Mouse (Mus musculus) lung, embryonic 14.5 days (tissue): ENCODE data around the gene Gm10428. TPM values are rescaled to one million over a fixed set of nuclear protein-coding genes. Genes with fewer than 3 reads are reported as not detected.
A peak's percentile ranks its signal among the peaks of the same experiment; 100 is the strongest.

Experiments
- ATAC-seq: fragments of 200-750 bp; cut with Nextera tagmentation; 2 replicates; pipeline ENCODE4 v1.8.0; 2017; ENCODE audit warnings: mild to moderate bottlenecking, moderate TSS enrichment, moderate library complexity; ENCODE audit not compliant: insufficient read depth
- DNase-seq: peaks from one replicate; pipeline ENCODE4 v3.0.0-alpha.2; 2015
- H3K27ac ChIP-seq: fragments of 300-500 bp; sonication (generic); 2 replicates; pipeline ENCODE4 v1.5.1; 2014; ENCODE audit warnings: low read depth, mild to moderate bottlenecking, moderate library complexity
- H3K27me3 ChIP-seq: fragments of 300-500 bp; sonication (generic); 2 replicates; pipeline ENCODE4 v1.6.1; 2014; ENCODE audit warnings: low read length, control low read depth; ENCODE audit not compliant: insufficient read depth
- H3K36me3 ChIP-seq: fragments of 300-500 bp; sonication (generic); 2 replicates; pipeline ENCODE4 v1.6.1; 2014; ENCODE audit warnings: control low read depth; ENCODE audit not compliant: insufficient read depth
- H3K4me1 ChIP-seq: fragments of 300-500 bp; sonication (generic); 2 replicates; pipeline ENCODE4 v1.6.1; 2014; ENCODE audit warnings: antibody characterized with exemption, control low read depth; ENCODE audit not compliant: insufficient read depth
- H3K4me2 ChIP-seq: fragments of 300-500 bp; sonication (generic); 2 replicates; pipeline ENCODE4 v1.6.1; 2014; ENCODE audit warnings: mild to moderate bottlenecking
- H3K4me3 ChIP-seq: fragments of 300-500 bp; sonication (generic); 2 replicates; pipeline ENCODE4 v1.5.1; 2014; ENCODE audit warnings: low read depth, low read length
- H3K9ac ChIP-seq: fragments of 300-500 bp; sonication (generic); 2 replicates; pipeline ENCODE4 v1.6.1; 2014
- H3K9me3 ChIP-seq: fragments of 300-500 bp; sonication (generic); 2 replicates; pipeline ENCODE4 v1.6.1; 2016; ENCODE audit warnings: low read depth, low read length, control low read depth
- CTCF ChIP-seq: IDR thresholded peaks from 2 replicates; pipeline ENCODE4 v1.5.1; 2016; ENCODE audit warnings: antibody characterized with exemption, low read depth
- WGBS: fragments of 180-500 bp; shearing (Covaris S2); extraction: QIAGEN DNeasy Blood & Tissue Kit; methylation state at CpG from one replicate; pipeline ENCODE4 v1.1.7; 2014; 5-methylcytosine and 5-hydroxymethylcytosine counted together
- polyA plus RNA-seq: library from polyadenylated mRNA; unstranded; fragments of >200 nt; fragmentation: Nextera tagmentation; extraction: Ambion mirVana; gene quantifications from 2 replicates; pipeline ENCODE4 v1.2.1, GENCODE M21; 2014

Gm10428 gene
- not detected in 2 replicates for polyA plus RNA-seq

DNA sequence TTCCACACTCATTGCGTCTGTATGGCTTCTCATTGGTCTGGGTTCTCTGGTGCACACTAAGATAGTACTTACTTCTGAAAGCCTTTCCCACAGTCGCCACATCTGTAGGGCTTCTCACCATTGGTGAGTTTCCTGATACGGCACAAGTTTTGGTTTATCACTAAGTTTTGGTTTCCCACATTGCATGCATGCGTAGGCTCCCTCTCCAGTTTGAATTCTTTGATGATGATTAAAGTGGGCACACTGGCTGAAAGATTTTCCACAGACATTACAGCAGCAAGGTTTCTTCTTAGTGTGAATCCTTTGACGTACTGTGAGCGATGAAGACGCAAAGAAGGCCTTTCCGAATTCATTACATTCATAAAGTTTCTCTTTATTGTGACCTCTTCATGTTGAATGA, at the start of gene Gm10428:
Gene Gm10428, plus strand, starts transcription at position 321 of the 400 bp plus-strand sequence.
- Histone ChIP-seq H3K27ac (no peak within 1 kb of the TSS), H3K36me3 (no peaks in the 10 kb centered on the region), H3K4me3 (no peak within 1 kb of the TSS), H3K27me3 (peaks cover 4% of the 10 kb centered on the region; the same call in 1 of the 2 replicates), H3K4me1 (no peaks in the 10 kb centered on the region), H3K9ac (no peak within 1 kb of the TSS), H3K9me3 (no peaks in the 10 kb centered on the region), H3K4me2 (no peak within 1 kb of the TSS)
- ATAC-seq, result no peak
- no peak for TF ChIP-seq CTCF
- WGBS, result 87% methylated on average over 8 of the region's 8 CpGs
- DNase-seq, result no peak

DNA sequence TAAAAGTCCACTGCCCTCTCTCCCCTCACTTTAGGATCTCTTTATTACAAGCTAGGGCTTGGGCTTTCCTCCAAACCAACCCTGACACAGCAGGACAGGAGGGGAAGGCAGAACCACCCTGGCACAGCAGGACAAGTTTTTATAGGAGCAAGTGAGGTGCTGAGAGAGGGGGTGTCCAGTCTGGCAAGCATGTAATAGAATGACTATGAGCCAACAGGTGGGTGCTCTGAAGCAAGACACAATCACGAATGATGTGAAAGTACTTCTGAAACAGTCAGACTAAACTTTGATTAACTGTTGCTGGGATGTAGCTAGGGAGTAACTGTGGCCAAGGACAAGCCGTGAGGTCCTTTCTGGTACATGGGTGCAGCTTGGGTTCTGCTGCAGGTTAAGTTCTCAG, 46.8 kb upstream of the Gm10428 start:
- H3K27ac ChIP-seq, result no peak overlapping the region
- DNase-seq (no peak), ATAC-seq (no peak)
- H3K4me3 ChIP-seq, result no peak overlapping the region
- WGBS, result 73% methylated on average over 2 of the region's 2 CpGs
- no peaks in the 10 kb centered on the region for H3K36me3 ChIP-seq
- no peaks in the 10 kb centered on the region for H3K27me3 ChIP-seq
- no peak overlapping the region for H3K4me2 ChIP-seq
- no peak overlapping the region for H3K9ac ChIP-seq
- H3K9me3 ChIP-seq, result no peaks in the 10 kb centered on the region
- H3K4me1 ChIP-seq, result no peaks in the 10 kb centered on the region
- TF ChIP-seq CTCF, result no peak

DNA sequence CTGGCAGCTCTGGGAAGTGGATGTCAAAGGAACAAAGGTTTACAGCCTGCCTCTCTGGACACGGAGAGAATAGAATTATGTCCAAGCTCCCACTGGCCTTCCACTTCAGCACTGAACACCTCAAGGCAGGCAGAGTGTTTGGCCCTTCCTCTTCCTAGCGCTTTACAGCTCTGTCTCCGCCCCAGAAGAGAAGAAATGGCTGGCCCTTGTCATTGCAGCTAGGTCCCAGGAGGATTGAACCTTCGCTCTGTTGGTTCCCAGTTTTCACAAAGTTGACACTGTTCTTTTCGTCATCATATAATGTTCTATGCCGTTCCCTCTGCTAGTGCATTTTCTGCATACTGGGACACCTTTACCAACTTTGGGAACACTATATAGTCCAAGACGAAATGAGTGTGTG, 44.6 kb upstream of the Gm10428 start:
- H3K4me2 ChIP-seq, result no peak overlapping the region
- H3K36me3 ChIP-seq, result peaks cover 7% of the 10 kb centered on the region; the same call in 1 of the 2 replicates
- no peak overlapping the region for H3K27ac ChIP-seq
- DNase-seq (no peak), ATAC-seq (no peak)
- no peak for TF ChIP-seq CTCF
- no peak overlapping the region for H3K9ac ChIP-seq
- no peak overlapping the region for H3K4me3 ChIP-seq
- no peaks in the 10 kb centered on the region for H3K9me3 ChIP-seq
- no peaks in the 10 kb centered on the region for H3K4me1 ChIP-seq
- WGBS, result 76% methylated on average over 7 of the region's 7 CpGs
- H3K27me3 ChIP-seq, result no peaks in the 10 kb centered on the region

DNA sequence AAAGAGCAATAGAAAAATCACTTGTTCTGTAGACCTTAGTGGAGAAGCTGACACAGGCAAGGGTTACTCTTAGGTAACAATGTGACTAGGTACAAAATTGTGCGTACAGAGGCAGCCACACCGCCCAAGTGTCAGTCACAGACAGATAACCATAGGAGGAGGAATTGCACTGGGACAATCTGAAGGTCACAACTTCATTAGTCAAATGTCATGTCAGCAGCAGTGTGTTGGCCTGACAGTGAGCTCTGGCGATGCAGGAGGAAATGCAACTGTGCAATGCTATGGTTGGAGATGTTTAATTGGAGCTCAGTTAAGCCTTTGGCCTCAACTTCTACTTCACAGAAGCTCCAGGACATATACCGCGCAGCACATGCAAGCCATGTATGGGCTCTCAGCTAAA, 42.2 kb upstream of the Gm10428 start:
- H3K4me3 ChIP-seq, result no peak overlapping the region
- no peaks in the 10 kb centered on the region for H3K9me3 ChIP-seq
- no peak for ATAC-seq
- WGBS, result 71% methylated on average over 5 of the region's 5 CpGs
- no peak overlapping the region for H3K9ac ChIP-seq
- H3K36me3 ChIP-seq, result peaks cover 16% of the 10 kb centered on the region; the same call in 1 of the 2 replicates
- DNase-seq, result no peak
- TF ChIP-seq CTCF, result no peak
- H3K4me1 ChIP-seq, result no peaks in the 10 kb centered on the region
- H3K27ac ChIP-seq, result no peak overlapping the region
- H3K4me2 ChIP-seq, result no peak overlapping the region
- no peaks in the 10 kb centered on the region for H3K27me3 ChIP-seq

DNA sequence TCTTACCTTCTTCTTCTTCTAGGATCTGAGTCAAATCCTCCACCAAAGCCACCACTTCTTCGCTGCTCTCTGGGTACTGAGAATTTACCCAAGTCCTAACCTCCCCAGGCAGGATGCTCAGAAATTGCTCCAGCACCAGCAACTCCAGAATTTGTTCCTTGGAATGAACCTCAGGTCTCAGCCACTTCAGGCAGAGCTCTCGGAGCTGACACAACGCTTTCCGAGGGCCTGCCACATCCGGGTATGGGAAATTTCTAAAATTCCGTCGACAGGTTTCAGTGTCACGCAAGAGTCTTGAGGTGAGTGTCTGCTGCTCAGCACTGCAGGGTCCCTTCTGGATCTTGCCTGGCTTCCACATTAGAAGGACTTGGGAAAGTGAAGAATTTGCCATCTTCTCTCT, 24.6 kb upstream of the Gm10428 start:
- ATAC-seq, result no peak
- no peaks in the 10 kb centered on the region for H3K4me1 ChIP-seq
- TF ChIP-seq CTCF, result no peak
- H3K27ac ChIP-seq, result no peak overlapping the region
- no peak overlapping the region for H3K4me3 ChIP-seq
- WGBS, result 89% methylated on average over 8 of the region's 8 CpGs
- no peak overlapping the region for H3K9ac ChIP-seq
- H3K36me3 ChIP-seq, result peaks cover 24% of the 10 kb centered on the region; the same call in 1 of the 2 replicates
- H3K27me3 ChIP-seq, result no peaks in the 10 kb centered on the region
- no peak overlapping the region for H3K4me2 ChIP-seq
- H3K9me3 ChIP-seq, result no peaks in the 10 kb centered on the region
- DNase-seq, result no peak

DNA sequence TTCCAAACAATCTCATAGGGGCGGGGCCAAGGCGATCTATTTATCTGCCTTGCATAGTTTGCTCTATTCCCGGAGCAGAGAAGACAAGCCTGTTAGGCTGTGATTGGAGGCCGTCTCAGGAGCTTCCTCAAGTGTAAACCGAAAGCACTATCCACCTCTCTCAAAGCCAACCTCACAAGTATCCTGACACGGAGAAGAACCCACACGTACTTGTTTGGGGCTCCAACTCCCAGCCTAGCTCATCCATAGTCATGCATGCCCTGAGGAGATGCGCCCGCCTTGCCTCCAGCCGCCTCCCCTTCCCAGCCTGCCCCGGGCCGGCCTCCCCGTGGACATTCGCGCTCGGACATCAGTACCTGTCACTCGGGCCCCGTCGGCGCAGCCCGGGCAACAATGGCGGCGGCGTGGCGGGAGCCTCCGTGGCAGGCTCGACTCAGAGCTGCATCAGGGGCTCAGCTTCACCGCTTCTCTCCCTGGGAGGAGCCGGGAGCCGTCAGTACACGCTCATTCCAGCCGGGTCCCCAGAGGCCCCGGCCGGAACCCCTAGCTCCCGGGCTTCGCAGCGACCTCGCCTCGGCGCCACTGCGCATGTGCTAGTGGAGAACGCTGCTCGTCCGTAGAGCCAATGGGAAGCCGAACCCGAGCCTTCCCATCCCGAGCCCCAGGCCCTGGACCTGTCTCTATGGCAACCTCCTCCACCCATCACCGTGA, 21.4 kb upstream of the Gm10428 start, which contains the start of gene Zfp287:
Gene Zfp287, minus strand, starts transcription at position 595 of the 711 bp plus-strand sequence.
- 1% methylated on average over 48 of the region's 48 CpGs for WGBS
- DNase-seq (peak; percentile 95), ATAC-seq (peak; percentile 99)
- TF ChIP-seq CTCF, result no peak
- no peaks in the 10 kb centered on the region for H3K9me3 ChIP-seq
- no peaks in the 10 kb centered on the region for H3K4me1 ChIP-seq
- peaks cover 7% of the 10 kb centered on the region; the same call in 1 of the 2 replicates for H3K36me3 ChIP-seq
- H3K27me3 ChIP-seq, result no peaks in the 10 kb centered on the region
- H3K4me2 ChIP-seq, result peak within 1 kb of the TSS; percentile 89
- peak within 1 kb of the TSS; percentile 74 for H3K4me3 ChIP-seq
- H3K9ac ChIP-seq, result peak within 1 kb of the TSS; percentile 66
- H3K27ac ChIP-seq, result peak within 1 kb of the TSS; percentile 75; the same call in 1 of the 2 replicates

DNA sequence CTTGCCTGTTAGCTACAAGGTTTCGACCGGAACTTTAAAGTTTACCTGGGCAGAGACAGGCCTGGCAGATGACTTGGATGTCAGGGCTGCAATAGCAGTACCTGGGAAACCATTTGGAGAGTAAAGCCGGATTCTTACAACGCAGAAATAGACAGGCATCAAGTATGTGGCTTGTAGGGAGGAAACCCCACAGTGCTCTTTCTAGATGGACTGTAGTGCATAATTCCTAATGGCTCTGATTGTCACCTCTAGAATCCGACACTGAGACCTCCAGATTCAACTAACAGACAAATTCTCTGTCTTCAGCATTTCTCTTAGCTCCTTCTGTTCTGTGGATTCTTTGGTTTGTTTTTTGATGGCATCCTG, 20.9 kb upstream of the Gm10428 start:
- ATAC-seq (no peak), DNase-seq (no peak)
- H3K4me3 ChIP-seq, result peak overlapping the region; percentile 74
- H3K27me3 ChIP-seq, result no peaks in the 10 kb centered on the region
- H3K9ac ChIP-seq, result no peak overlapping the region
- H3K4me1 ChIP-seq, result no peaks in the 10 kb centered on the region
- H3K36me3 ChIP-seq, result peaks cover 6% of the 10 kb centered on the region; the same call in 1 of the 2 replicates
- H3K27ac ChIP-seq, result no peak overlapping the region
- H3K4me2 ChIP-seq, result peak overlapping the region; percentile 89
- no peaks in the 10 kb centered on the region for H3K9me3 ChIP-seq
- WGBS, result 15% methylated on average over 5 of the region's 5 CpGs
- TF ChIP-seq CTCF, result no peak
